Mouse (Mus musculus) limb, embryonic 11.5 days (tissue): ENCODE data around the gene Rfc5. TPM values are rescaled to one million over a fixed set of nuclear protein-coding genes. Genes with fewer than 3 reads are reported as not detected.
"Not testable (repeated sequence)": the region's sequence is repeated elsewhere in the genome, so short reads cannot be mapped to it uniquely, and the experiment has no call there.

Experiments
- ATAC-seq: fragments of 200-750 bp; cut with Nextera tagmentation; 2 replicates; pipeline ENCODE4 v1.8.0; 2017; ENCODE audit warnings: low read depth; ENCODE audit not compliant: insufficient number of reproducible peaks, low FRiP score, low TSS enrichment
- DNase-seq: peaks from one replicate; pipeline ENCODE4 v3.0.0-alpha.2; 2015; ENCODE audit warnings: low spot score
- H3K27ac ChIP-seq: fragments of 300-500 bp; sonication (generic); replicated peaks from 2 replicates; pipeline ENCODE4 v1.5.1; 2014; ENCODE audit warnings: low read depth, mild to moderate bottlenecking, low read length
- H3K27me3 ChIP-seq: fragments of 300-500 bp; sonication (generic); 2 replicates; pipeline ENCODE4 v1.6.1; 2014; ENCODE audit warnings: mild to moderate bottlenecking, low read length, mixed read lengths; ENCODE audit not compliant: control insufficient read depth, insufficient read depth
- H3K36me3 ChIP-seq: fragments of 300-500 bp; sonication (generic); 2 replicates; pipeline ENCODE4 v1.6.1; 2014; ENCODE audit warnings: mild to moderate bottlenecking, low read length, moderate library complexity, mixed read lengths; ENCODE audit not compliant: control insufficient read depth, insufficient read depth
- H3K4me1 ChIP-seq: fragments of 300-500 bp; sonication (generic); 2 replicates; pipeline ENCODE4 v1.6.1; 2014; ENCODE audit warnings: low read length, mixed read lengths; ENCODE audit not compliant: control insufficient read depth, insufficient read depth
- H3K4me2 ChIP-seq: fragments of 300-500 bp; sonication (generic); 2 replicates; pipeline ENCODE4 v1.6.1; 2014; ENCODE audit warnings: low read depth, mild to moderate bottlenecking, moderate library complexity; ENCODE audit not compliant: severe bottlenecking
- H3K4me3 ChIP-seq: fragments of 300-500 bp; sonication (generic); 2 replicates; pipeline ENCODE4 v1.5.1; 2014; ENCODE audit warnings: low read depth, low read length
- H3K9ac ChIP-seq: fragments of 300-500 bp; sonication (generic); 2 replicates; pipeline ENCODE4 v1.6.1; 2014; ENCODE audit warnings: mild to moderate bottlenecking, low read length
- H3K9me3 ChIP-seq: fragments of 300-500 bp; sonication (generic); 2 replicates; pipeline ENCODE4 v1.6.1; 2016; ENCODE audit warnings: low read length; ENCODE audit not compliant: control insufficient read depth
- WGBS: fragments of 180-500 bp; shearing (Covaris S2); extraction: QIAGEN DNeasy Blood & Tissue Kit; methylation state at CpG from one replicate; pipeline ENCODE4 v1.1.7; 2014; 5-methylcytosine and 5-hydroxymethylcytosine counted together
- polyA plus RNA-seq: library from polyadenylated mRNA; unstranded; fragments of >200 nt; fragmentation: Nextera tagmentation; extraction: Ambion mirVana; gene quantifications from 2 replicates; pipeline ENCODE4 v1.2.1, GENCODE M21; 2014

The Rfc5 gene
- polyA plus RNA-seq, 1 experiment from 2014 or later, result 121 TPM

- Histone ChIP-seq H3K4me3 (no peak overlapping the region), H3K4me1 (0 out of 2 replicates have a peak, but pooled peaks cover 5% of the 10 kb centered on the region), H3K4me2 (no peak overlapping the region), H3K36me3 (no peaks in the 10 kb centered on the region), H3K27me3 (no peaks in the 10 kb centered on the region), H3K27ac (no peak overlapping the region), H3K9me3 (no peaks in the 10 kb centered on the region), H3K9ac (no peak overlapping the region)
- ATAC-seq, result no peak
- WGBS, result 82% methylated on average over 5 of the region's 5 CpGs
- no peak for DNase-seq
Observed at GRCm38 (mm10) chr5:117347011-117347410, 41.8 kb downstream of the Rfc5 start.

GRCm38 (mm10) chr5:117346281-117346680, 42.6 kb downstream of the Rfc5 start:
- Histone ChIP-seq H3K4me3 (no peak overlapping the region), H3K36me3 (no peaks in the 10 kb centered on the region), H3K9me3 (no peaks in the 10 kb centered on the region), H3K9ac (no peak overlapping the region), H3K4me1 (0 out of 2 replicates have a peak, but pooled peaks cover 5% of the 10 kb centered on the region), H3K4me2 (no peak overlapping the region), H3K27ac (no peak overlapping the region), H3K27me3 (no peaks in the 10 kb centered on the region)
- ATAC-seq (no peak), DNase-seq (no peak)
- WGBS, result 47% methylated on average over 3 of the region's 3 CpGs

- DNase-seq, result no peak
- 79% methylated on average over 5 of the region's 5 CpGs for WGBS
- no peaks in the 10 kb centered on the region for H3K9me3 ChIP-seq
- H3K27me3 ChIP-seq, result no peaks in the 10 kb centered on the region
- H3K36me3 ChIP-seq, result no peaks in the 10 kb centered on the region
- no peak overlapping the region for H3K9ac ChIP-seq
- ATAC-seq, result no peak
- no peak overlapping the region for H3K4me3 ChIP-seq
- no peak overlapping the region for H3K27ac ChIP-seq
- H3K4me2 ChIP-seq, result no peak overlapping the region
- 0 out of 2 replicates have a peak, but pooled peaks cover 5% of the 10 kb centered on the region for H3K4me1 ChIP-seq
Observed at GRCm38 (mm10) chr5:117345432-117345976, 43.3 kb downstream of the Rfc5 start.

- H3K27ac ChIP-seq, H3K4me3 ChIP-seq, ATAC-seq, H3K4me2 ChIP-seq, H3K36me3 ChIP-seq, H3K9me3 ChIP-seq, H3K4me1 ChIP-seq, H3K27me3 ChIP-seq, DNase-seq, H3K9ac ChIP-seq: not testable (repeated sequence)
- WGBS, result 92% methylated on average over 5 of the region's 5 CpGs
Observed at GRCm38 (mm10) chr5:117344496-117344895, 44.4 kb downstream of the Rfc5 start.

DNA sequence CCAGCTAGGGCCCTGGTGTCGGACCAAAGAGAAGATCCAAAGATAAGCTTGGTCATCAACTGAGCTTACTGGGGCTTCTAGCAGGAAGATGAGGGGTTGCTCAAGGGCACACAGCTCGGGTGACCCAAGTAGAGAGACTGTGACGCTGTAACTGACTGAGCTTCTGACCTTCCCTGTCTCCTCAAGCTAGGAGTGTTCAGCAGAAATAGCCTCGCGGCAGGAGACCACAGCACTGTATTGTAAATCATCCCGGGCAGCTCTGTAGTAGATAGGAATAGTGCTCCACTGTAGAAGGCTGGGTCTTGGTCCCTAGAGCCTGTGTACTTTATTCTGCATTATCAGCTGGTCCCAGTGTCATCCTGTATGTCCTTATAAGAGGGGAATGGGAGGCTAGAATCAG, 47.0 kb downstream of the Rfc5 start:
- no peak for ATAC-seq
- 78% methylated on average over 6 of the region's 6 CpGs for WGBS

GRCm38 (mm10) chr5:117340081-117340480, 48.8 kb downstream of the Rfc5 start:
- Histone ChIP-seq H3K27me3 (no peaks in the 10 kb centered on the region), H3K4me3 (no peak overlapping the region), H3K9ac (no peak overlapping the region), H3K4me2 (no peak overlapping the region), H3K27ac (no peak overlapping the region), H3K9me3 (no peaks in the 10 kb centered on the region), H3K4me1 (no peaks in the 10 kb centered on the region), H3K36me3 (no peaks in the 10 kb centered on the region)
- WGBS, result 76% methylated on average over 6 of the region's 6 CpGs
- ATAC-seq (no peak), DNase-seq (no peak)

More for the DNA sequence above, 47.0 kb downstream of the Rfc5 start:
- Histone ChIP-seq H3K27ac (no peak overlapping the region), H3K4me2 (no peak overlapping the region), H3K4me3 (no peak overlapping the region), H3K4me1 (0 out of 2 replicates have a peak, but pooled peaks cover 5% of the 10 kb centered on the region), H3K36me3 (no peaks in the 10 kb centered on the region), H3K9ac (no peak overlapping the region), H3K9me3 (no peaks in the 10 kb centered on the region), H3K27me3 (no peaks in the 10 kb centered on the region)
- no peak for DNase-seq

- Histone ChIP-seq H3K4me1 (no peaks in the 10 kb centered on the region), H3K27ac (no peak overlapping the region), H3K36me3 (no peaks in the 10 kb centered on the region), H3K9ac (no peak overlapping the region), H3K4me3 (no peak overlapping the region), H3K9me3 (no peaks in the 10 kb centered on the region), H3K4me2 (no peak overlapping the region), H3K27me3 (no peaks in the 10 kb centered on the region)
- ATAC-seq (no peak), DNase-seq (no peak)
- 87% methylated on average over 8 of the region's 8 CpGs for WGBS
Observed at GRCm38 (mm10) chr5:117338503-117338902, 50.3 kb downstream of the Rfc5 start.

DNA sequence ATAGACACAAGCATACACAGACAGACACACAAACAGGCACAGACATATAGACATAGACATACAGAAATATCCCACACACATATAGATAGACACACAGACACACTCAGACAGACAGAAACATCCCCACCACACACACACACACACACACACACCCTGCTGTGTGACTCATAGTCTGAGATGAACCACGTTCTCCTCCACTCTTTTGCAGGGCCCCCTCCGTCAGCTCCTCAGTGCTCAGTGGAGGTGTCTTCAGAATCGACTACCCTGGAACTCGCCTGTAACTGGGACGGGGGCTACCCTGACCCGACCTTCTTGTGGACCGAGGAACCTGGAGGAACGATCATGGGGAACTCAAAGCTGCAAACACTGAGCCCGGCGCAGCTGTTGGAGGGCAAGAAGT, 50.8 kb downstream of the Rfc5 start:
- H3K36me3 ChIP-seq, result no peaks in the 10 kb centered on the region
- ATAC-seq (no peak), DNase-seq (no peak)
- no peak overlapping the region for H3K4me2 ChIP-seq
- no peaks in the 10 kb centered on the region for H3K4me1 ChIP-seq
- WGBS, result 88% methylated on average over 10 of the region's 10 CpGs
- H3K9ac ChIP-seq, result no peak overlapping the region
- H3K4me3 ChIP-seq, result no peak overlapping the region
- no peaks in the 10 kb centered on the region for H3K9me3 ChIP-seq
- H3K27me3 ChIP-seq, result no peaks in the 10 kb centered on the region
- no peak overlapping the region for H3K27ac ChIP-seq

GRCm38 (mm10) chr5:117330457-117330856, 58.4 kb downstream of the Rfc5 start:
- H3K9me3 ChIP-seq, result no peaks in the 10 kb centered on the region
- H3K27ac ChIP-seq, result no peak overlapping the region
- H3K4me3 ChIP-seq, result no peak overlapping the region
- no peaks in the 10 kb centered on the region for H3K4me1 ChIP-seq
- ATAC-seq (no peak), DNase-seq (no peak)
- H3K36me3 ChIP-seq, result no peaks in the 10 kb centered on the region
- WGBS, result 85% methylated on average over 7 of the region's 7 CpGs
- no peak overlapping the region for H3K4me2 ChIP-seq
- no peak overlapping the region for H3K9ac ChIP-seq
- no peaks in the 10 kb centered on the region for H3K27me3 ChIP-seq
